Mouse (Mus musculus) right cerebral cortex, postnatal 4 days (tissue): ENCODE data around the gene Evl.

ENCODE experiments used
- DNase-seq: peaks from one replicate; pipeline ENCODE4 v3.0.0-alpha.2; 2022

Gene Evl

DNA sequence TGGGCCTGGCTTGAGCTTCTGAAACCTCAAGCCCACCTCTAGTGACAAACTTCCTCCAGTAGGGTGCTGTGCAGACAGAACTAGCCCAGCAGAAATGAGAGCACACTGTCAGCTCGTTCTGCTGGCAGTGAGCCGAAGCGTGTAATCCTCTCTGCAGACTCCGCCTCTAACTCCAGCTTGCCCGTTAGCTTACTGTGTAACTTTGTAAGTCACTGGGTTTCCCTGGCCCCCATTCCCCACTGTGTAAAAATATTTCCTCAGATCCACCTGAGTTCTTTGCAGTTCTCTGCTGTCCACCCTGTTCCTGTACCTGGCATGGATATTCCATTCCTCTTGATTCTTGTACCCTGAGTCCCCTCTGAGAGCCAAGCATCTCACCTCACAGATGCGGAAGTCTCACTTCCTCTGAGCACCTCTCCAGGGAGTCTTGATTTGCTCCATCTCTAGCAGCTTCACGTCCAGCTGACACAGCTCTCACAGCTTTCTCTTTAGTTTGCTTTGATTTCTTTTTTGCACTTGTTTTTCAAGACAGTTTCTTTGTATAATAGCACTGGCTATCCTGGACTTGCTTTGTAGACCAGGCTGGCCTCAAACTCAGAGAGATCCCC is 96.6 kb downstream of the Evl start:
- DNase-seq: peak; percentile 28

DNA sequence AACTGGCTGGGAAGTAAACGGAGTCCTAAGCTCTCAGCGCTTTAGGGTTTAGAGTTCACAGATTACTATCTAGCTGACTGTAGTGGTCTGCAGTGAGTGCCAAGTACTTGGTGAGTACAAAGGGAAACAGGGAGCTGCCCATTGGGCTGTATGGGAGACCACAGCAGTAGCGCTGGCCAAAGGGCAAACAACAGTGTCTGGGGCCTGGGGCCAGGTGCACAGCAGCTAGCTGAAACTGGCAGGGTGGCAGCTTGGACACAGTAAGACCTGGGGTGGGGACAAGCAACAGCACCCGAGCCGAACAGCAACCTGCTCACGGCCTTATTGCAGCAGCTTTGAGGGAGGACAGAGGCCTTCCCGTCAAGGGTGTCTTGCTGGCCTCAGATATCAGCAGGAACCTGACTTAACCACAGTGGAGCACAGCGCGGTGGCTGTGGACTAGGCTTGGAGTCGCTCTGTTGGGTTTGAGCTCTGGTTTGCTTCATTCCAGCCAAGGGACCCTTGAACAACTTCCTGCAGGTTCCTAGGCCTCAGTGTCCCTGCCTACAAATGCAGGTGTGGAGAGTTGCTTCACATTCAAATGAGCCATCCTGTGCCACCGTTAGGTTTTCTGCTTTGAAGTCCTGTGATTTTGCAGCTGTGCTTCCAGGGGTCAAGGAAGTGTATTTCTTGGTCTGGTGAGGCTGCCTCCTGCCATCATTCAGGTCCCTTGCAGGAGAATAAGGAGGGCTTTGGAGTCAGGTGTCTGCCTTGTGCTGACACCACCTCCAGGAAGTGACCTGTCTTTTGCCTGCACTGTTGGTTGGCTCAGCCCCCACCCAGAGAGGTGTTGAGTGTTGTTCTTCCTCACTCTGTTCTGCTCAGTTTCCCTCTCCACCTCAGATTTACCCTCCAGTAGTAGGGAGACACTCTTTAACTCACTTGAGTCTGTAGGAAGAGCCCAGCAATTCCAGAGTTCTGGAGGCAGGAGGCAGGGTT is 99.1 kb downstream of the Evl start:
- DNase-seq: no peak

DNA sequence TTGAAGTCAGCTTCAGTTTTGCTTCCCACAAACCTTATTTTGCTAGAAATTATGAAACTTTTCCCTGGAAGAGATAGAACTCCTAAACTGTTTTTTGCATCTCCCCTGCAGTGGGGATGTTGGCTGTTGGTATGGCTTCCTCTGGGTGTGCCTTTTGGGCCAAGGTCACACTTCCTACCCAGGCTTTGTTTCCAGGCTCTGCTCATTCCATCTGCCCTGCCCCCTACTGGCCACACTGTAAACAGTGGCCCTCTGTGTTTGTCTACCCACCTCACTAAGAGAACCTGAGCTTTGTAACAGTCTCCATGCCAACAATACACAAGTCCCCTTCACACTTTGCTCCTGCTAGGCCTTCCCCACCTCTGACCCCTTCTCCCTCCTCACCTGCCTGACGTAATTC is 102.8 kb downstream of the Evl start:
- DNase-seq: peak; percentile 26

DNA sequence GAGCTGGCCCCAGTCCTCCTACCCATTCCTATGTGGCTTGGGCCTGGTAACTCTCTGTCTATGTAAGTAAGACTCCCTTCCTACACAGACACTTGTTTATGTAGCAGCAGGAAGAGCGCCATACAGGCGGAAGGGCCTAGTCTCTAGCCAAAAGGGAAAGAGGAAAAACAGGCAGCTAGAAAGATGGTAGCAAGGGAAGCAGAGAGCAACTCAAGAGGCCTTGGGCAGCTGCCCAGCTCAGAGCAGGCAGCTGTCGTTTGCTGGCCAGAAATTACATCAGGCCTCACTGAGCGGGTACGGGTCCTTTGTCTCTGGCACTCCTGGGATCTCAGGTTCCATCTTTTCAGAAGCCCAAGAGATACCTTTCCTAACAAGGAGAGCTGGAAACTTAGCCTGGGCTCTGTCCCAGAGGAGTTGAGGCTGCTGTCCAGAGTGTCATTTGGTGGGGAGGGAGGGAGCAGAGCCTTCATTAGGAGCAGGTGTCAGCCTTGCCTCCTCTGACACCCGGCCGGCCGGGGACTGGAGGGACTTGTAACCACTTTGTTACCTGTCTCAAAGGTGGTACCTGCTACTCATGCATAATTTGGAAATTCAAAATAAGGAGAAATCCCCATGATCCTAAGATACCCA is 114.2 kb downstream of the Evl start:
- no peak for DNase-seq

DNA sequence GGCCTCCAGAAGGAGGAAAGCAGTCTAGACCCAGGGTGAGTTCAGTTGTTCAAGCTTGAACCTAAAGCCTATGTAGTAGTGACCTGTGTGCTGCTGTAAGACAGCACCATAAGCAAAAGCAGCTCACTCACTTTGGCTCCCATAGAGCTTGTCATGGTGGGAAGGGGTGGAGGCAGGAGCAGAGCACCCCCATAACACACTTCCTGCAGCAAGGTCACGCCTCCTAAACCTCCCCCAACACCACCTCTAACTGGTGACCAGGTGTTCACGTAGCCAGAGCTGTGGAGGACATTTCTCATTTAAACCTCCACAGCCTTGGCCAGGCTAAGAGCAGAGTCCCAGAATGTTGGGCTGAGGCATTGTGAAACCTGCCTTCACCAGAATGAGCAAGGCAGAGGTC is 117.0 kb downstream of the Evl start:
- DNase-seq: no peak

DNA sequence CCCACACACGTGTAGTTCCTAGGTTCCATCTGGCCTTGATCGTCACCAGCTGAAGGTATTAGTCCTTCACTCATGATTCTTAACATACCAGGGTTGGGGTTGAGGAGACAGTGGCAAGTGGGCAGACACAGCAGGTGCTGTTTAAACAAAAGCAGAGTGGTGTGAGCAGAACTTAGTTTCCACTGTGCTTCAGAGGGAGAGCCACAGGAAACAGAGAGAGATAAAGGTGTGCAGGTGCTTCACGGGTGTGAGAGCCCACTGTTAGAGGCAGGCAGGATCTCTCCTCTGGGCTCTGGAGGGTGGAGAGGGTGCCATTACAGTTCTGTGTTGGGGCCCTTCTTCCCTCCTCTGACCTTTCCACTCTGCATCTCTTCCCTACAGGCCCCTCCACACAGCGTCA is 118.4 kb downstream of the Evl start:
- no peak for DNase-seq

DNA sequence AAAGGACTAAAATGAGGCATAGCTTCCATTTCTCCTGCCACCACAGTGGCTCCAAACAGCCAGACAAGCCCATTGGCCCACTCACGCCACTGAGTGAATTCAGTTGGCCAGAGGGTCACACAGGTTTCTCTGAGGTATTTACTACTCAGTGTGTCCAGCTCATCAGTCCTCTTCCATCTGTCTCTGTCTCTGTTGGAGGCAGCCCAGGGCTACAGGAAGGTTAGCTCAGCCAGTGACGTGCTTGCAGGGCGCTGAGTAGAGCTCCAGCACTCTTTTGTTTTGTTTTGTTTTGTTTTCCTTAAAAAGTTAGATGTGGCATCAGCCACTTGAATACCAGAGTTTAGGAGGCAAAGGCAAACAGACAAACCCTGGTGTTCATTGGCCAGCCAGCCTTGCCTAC is 119.0 kb downstream of the Evl start:
- no peak for DNase-seq

DNA sequence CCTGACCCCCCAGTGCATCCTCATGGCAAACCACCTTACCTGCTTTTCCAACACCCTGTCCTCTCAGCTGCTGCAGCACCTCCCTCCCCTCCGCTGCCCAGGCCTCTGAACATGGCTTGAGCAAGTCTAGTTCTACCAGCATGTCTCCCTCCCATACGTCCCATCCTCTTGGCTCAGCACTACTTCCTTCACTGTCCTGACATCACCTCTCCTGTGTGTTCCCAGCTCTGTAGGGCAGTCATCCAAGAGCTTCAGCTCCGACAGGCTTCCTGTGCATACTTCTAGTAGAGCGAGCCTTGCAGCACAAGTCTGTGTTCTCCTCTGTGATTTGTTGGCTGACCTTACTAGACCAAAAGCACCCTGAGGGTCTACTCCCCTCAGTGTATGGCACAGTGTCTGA is 120.0 kb downstream of the Evl start:
- DNase-seq: no peak

DNA sequence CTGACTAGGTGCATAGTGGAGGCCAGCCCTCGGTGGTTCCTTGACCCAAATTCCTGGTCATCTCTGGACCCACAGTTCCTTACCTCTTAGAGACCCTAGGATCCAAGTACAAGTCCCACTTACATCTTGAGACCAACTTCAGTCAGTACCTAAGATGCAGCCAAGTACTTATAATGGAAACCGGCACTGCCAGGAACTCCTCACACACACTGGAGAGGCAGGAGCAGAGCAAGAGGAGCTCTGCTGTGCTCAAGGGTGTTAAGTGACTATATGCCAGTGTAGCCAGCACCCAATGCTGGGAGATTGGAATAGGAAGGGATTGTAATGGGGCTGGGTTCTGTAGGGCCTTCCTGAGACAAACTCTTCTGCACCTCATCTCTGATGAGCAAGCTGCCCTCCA is 120.4 kb downstream of the Evl start:
- no peak for DNase-seq

DNA sequence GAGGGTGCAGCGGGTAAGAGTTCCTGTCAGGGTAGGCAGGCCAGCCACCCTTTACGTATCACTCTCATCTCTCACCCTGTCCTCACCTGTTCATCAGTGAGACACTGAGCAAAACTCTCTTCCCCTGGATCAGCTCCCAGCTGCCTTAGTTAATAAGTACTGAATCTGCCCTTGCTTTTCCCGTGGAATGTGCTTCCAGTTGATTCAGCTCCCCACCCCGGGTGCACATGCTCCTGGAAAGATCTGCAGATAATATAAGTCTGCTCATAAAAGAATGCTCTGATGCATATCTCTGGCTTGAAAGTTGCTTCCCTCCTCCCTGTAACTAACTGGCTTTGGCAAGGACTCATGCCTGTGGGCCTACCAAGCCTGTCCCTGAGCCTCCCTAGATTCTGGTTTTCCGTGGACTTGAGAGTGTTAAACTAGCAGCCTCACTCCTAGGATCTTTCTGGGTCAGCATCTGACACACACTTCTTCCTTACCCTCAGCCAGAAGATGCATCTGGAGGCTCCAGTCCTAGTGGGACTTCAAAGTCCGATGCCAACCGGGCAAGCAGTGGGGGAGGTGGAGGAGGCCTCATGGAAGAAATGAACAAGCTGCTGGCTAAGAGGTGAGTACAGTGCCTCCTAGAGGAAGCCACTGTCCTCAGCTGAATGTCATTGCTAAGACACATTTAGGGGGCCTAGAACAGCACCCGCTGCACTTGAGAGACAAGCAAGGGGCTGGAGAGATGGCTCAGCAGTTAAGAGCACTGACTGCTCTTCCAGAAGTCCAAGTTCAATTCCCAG is 121.3 kb downstream of the Evl start:
- DNase-seq: no peak

DNA sequence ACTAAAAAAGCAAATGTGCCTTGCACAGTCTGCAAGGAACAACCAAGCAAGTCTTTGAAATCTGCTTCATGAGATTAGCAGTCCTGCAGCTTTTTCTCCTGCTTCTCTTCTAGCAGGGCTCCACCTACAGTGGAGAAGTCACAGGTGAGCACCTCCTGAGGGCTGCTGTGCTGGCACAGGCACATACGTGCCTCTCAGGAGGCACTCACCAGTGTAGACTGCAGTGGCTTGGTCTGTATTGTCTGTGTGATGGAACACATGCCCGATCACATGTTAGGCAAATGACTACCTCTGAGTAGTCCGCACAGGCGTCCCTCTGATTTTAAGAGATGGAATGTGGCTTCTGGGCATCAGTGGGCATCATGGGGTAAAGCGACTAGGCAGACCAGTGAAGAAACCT is 122.6 kb downstream of the Evl start:
- DNase-seq: no peak

DNA sequence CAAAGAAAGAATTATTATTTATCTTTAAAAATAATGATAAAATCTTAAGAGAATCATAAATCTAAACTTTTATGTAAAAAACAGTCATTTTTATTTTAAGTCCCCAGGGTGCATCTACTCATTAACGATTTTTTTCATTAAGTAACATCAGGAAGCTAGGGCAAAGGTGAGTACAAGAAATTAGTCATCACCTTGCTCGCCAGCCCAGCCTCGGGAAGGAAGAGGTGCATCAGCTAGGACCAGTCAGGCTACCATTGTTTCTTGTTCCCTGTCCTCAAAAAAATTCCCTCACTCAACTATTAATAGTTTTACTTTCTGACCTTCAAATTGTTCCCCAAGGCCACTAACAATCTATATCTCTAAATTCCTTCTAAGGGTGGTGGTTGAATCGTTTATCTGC is 123.8 kb downstream of the Evl start:
- DNase-seq: no peak

DNA sequence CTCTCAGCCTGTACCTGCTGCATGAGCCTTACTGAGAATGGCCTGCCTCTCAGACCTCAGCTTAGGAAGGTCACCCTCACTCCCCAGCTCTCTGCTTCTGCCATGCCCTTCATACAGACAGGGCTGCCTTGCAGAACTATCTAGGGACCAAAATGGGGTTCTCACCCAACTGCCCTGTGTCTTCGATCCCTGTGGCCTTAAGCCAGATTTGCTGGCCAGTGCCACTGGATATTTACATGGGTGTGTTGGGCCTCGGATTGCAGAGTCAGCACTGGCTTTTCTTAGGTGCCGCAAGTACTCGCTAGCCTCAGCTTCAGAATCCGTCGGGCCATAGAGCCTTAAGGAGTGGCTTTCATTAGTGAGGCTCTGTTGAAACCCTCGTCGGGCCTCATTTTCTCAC is 126.3 kb downstream of the Evl start:
- DNase-seq: no peak

DNA sequence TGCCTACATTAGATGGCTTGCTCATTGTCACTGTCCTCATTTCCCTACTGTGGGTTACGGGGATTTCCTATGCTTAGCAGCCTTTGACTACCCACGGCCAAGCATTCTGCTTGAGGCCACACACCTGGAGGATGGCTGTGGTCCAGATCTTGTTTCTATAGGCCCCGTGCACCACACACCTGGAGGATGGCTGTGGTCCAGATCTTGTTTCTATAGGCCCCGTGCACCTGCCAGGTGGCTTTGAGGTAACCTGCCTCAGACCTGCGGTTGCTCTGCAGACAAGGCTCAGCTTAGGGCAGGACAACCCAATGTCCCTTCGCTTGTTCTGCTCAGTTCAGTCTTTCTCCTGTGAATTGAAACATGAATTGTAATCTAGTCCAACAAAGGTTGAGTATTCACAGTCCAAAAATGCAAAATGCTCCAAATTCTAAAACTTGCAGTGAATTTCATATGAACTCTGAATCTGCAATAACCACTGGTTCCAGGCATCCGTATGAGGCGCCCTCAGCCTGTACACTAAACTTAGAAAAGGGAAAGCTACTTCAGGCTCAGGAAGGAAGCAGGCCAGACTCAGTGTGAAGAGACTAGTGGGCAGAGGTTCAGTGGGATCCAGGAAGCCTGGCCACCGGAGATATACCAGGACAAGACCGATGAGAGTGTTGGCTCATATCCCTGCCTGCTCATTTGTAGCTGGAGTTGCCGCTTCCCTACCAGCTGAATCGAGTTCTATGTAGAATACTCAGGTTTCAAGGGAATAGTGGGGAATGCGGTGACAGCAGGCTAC is 127.9 kb downstream of the Evl start:
- DNase-seq: no peak

DNA sequence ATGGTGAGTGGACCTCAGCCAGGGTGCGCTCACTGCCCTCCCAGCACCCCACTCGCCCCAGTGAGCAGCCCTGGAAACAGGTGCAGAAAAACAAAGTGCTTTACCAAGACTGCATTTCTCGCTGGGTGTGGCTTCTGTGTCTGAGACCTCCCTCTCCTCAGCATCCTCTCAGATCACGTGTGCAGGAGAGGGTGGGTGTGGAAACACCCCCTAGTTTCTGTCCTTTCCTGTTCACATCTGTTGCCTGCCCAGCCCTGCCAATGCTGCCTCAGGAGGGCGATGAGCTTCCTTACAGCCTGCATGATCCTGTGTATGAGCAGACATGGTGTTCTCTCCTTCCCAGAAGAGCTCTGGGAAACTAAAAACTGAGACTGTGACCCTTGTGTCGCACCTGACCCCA is 131.9 kb downstream of the Evl start:
- no peak for DNase-seq

DNA sequence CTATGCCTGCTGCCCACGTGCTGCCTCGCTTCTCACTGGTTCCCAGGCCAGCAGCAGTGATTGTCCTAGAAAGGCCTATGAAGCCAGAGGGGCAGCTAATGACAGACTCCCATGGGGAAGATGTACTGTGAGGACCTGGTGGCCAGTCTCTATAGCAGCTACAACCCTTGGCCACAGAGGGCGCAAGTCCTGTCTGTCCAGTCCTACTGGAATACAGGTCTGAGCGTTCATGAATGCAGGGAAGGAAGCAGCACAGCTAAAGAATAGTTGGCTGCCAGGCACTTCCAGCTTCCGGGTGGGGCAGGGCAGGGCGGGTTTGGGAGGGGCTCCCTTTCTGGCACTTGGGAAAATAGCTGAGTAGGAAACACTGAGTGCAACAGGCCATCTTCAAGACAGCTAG is 132.4 kb downstream of the Evl start:
- DNase-seq: no peak

DNA sequence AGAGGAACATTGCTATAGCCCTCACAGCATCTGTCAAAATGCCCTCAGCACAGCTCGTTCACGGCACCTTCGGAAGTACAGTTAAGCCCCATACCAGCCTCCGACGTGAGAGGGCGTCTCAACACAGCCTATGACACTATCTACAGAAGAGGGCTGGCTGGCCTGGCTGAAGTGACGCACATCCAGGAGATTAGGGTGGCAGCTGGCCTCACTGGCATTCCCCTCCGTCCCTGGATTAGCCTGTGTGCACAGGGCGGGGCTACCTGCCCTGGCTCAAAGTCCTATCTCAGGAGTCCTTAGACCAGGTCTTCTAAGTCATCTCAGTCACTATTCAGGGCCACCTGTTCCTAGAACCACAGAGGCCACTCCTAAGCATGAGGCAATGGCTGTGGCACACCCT is 134.6 kb downstream of the Evl start:
- no peak for DNase-seq

DNA sequence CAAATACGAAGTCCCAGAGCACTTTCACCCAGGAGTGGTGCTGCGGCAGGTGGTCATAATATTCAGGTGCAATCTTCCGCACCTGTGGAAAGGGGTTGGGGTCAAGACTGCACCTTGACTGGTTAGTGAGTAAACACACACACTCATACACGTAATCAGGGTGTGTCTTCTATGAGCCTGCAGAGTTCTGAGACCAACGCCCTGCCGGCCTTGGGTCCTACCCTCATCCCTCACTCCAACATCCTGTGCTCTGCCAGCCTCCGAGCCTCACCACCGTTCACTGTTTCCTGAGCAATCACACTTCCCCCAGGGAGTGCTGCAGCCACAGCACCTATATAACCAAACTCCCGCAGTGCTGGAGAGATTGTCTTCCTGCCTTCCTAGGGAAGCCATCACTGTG is 136.0 kb downstream of the Evl start:
- no peak for DNase-seq

DNA sequence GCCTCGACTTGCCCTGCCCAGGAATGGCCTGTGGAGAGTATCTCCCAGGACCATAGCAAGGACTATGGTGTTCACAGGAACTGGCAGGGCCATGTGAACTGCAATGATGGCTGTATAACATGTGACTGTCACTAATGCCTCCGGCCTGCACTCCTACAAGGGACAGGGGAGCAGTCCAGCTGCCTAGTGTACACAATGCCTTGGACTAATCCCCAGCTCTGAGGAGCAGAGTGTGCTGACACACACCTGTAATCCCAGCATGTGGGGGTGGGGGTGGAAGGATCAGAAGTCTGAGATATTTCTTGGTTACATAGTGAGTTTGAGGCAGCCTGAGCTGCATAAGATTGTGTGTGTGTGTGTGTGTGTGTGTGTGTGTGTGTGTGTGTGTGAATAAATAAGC is 139.1 kb downstream of the Evl start:
- DNase-seq: no peak

DNA sequence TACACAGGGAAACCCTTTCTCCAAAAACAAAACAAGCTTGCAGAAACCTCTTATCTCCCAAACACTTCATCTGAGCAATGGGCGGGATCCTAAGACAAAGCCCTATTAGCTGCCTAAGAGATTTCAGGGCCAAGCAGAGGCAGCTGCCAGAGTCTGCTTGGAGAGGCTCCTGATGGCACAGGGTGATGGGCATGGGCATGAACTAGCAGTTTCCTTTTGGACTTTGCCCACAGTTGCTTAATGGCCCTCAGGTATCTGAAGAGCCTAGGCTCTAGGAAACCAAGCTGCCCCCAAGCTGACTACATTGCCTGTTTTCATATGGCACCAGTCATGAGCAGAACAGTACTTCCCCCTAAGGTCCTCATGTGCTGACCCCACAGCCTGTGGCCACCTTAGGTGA is 139.7 kb downstream of the Evl start:
- DNase-seq: no peak

DNA sequence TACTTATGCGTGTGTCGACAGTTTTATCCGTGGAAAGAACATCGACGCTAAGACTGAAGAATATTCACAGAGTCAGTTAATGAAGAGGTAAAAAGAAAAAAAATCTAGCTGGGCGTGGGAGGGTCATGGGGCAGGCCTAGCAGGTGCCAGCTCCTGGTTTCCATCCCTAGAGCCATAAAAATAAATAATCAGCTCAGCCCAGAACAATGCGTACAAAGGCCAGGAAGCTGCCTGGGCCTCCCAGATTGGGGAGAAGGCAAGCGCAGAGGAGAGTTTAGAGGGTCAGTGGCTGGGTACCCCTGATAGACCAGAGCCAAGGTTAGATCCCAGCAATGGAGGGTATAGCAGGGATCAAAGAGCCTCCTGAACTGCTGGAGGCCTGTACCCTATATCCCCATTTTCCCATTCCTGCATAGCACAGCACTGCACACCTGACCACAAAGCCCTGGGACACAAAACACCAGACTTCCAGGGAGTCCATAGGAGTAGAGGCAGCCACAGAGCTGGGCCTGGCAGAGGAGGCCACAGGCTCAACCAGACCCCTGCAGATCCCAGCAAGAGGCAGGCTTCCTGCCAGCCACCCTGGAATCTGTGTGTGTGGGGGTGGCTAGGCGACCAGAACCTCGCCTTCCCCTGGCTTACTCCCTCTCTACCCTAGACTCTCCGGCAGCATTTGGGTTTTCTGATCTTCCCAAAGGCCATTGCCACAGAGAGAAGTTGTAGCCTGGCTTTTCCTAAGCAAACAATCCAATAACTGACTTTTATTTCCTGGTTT is 144.4 kb downstream of the Evl start:
- no peak for DNase-seq

DNA sequence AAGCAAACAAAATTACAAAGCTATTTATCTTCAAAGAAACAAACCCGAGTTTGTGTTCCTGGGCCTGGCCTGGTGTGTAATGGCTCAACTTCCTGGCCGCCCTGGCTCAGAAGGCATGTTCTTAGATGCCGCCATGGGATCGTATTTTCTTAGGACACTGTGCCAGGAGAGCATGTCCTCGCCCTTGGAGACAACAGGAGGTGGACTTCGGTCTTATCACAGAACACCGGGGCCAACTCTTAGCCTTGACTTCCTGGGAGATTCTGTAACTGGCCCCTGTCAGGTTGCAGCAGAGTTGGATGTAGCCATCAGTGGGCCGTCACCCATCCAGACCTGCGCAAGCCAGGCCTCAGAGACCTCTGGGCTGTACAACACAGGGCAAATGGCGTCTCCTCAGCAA is 145.1 kb downstream of the Evl start:
- DNase-seq: no peak
